Mouse (Mus musculus) limb, embryonic 14.5 days (tissue): ENCODE results near the gene Traf3ip2. TPM values are rescaled to one million over a fixed set of nuclear protein-coding genes. Genes with fewer than 3 reads are reported as not detected.
A peak's percentile ranks its signal among the peaks of the same experiment; 100 is the strongest.

ENCODE experiments used
- ATAC-seq: fragments of 200-750 bp; cut with Nextera tagmentation; 2 replicates; pipeline ENCODE4 v1.8.0; 2017; ENCODE audit warnings: low read depth, moderate number of reproducible peaks, moderate TSS enrichment; ENCODE audit not compliant: low FRiP score
- DNase-seq: peaks from one replicate; pipeline ENCODE4 v3.0.0-alpha.2; 2015; ENCODE audit warnings: low spot score
- H3K27ac ChIP-seq: fragments of 300-500 bp; sonication (generic); replicated peaks from 2 replicates; pipeline ENCODE4 v1.5.1; 2014; ENCODE audit warnings: low read depth, mild to moderate bottlenecking, low read length, moderate library complexity, mixed read lengths
- H3K27me3 ChIP-seq: fragments of 300-500 bp; sonication (generic); 2 replicates; pipeline ENCODE4 v1.6.1; 2014; ENCODE audit warnings: low read length, mixed read lengths; ENCODE audit not compliant: control insufficient read depth, insufficient read depth
- H3K36me3 ChIP-seq: fragments of 300-500 bp; sonication (generic); 2 replicates; pipeline ENCODE4 v1.6.1; 2014; ENCODE audit warnings: mild to moderate bottlenecking, low read length, moderate library complexity, mixed read lengths; ENCODE audit not compliant: control insufficient read depth, insufficient read depth
- H3K4me1 ChIP-seq: fragments of 300-500 bp; sonication (generic); 2 replicates; pipeline ENCODE4 v1.6.1; 2014; ENCODE audit warnings: antibody characterized with exemption, low read length, mixed read lengths; ENCODE audit not compliant: control insufficient read depth, insufficient read depth
- H3K4me2 ChIP-seq: fragments of 300-500 bp; sonication (generic); replicated peaks from 2 replicates; pipeline ENCODE4 v1.6.1; 2014; ENCODE audit warnings: low read depth, mild to moderate bottlenecking, low read length, moderate library complexity; ENCODE audit not compliant: severe bottlenecking
- H3K4me3 ChIP-seq: fragments of 300-500 bp; sonication (generic); replicated peaks from 2 replicates; pipeline ENCODE4 v1.5.1; 2014; ENCODE audit warnings: low read length
- H3K9ac ChIP-seq: fragments of 300-500 bp; sonication (generic); 2 replicates; pipeline ENCODE4 v1.6.1; 2014; ENCODE audit warnings: mild to moderate bottlenecking, low read depth, low read length, moderate library complexity; ENCODE audit not compliant: severe bottlenecking
- H3K9me3 ChIP-seq: fragments of 300-500 bp; sonication (generic); 2 replicates; pipeline ENCODE4 v1.6.1; 2016; ENCODE audit warnings: low read length; ENCODE audit not compliant: control insufficient read depth
- POLR2A ChIP-seq: fragments of 200-500 bp; IDR thresholded peaks from 2 replicates; pipeline ENCODE4 v1.8.0; 2012; ENCODE audit warnings: inconsistent platforms, mild to moderate bottlenecking, moderate library complexity, borderline replicate concordance; ENCODE audit not compliant: insufficient read depth, insufficient read length; ENCODE audit errors: extremely low read depth
- WGBS: fragments of 180-500 bp; shearing (Covaris S2); extraction: QIAGEN DNeasy Blood & Tissue Kit; methylation state at CpG from one replicate; pipeline ENCODE4 v1.1.7; 2014; 5-methylcytosine and 5-hydroxymethylcytosine counted together
- polyA plus RNA-seq, 2 experiments: library from polyadenylated mRNA; depleted of rRNA in 1 of 2; stranded (reverse) in 1 of 2; unstranded in 1 of 2; fragments of >200 nt; fragmentation: Nextera tagmentation in 1 of 2; extraction: Ambion mirVana in 1 of 2; gene quantifications; 2 replicates each; pipeline versions ENCODE4 v1.2.1 to v1.2.3; 2012 to 2014

Gene Traf3ip2
- polyA plus RNA-seq, 2 experiments: 9.0 to 13.3 TPM

GRCm38 (mm10) chr10:39612989-39613831 is 476 bp downstream of the Traf3ip2 start:
- Histone ChIP-seq H3K27ac (peak overlapping the region; percentile 87), H3K9ac (peak overlapping the region; percentile 48), H3K4me1 (peaks cover 33% of the 10 kb centered on the region), H3K36me3 (no peaks in the 10 kb centered on the region), H3K9me3 (no peaks in the 10 kb centered on the region), H3K4me2 (peak overlapping the region; percentile 51), H3K27me3 (no peaks in the 10 kb centered on the region), H3K4me3 (peak overlapping the region; percentile 34)
- DNase-seq (peak; percentile 78), ATAC-seq (peak; percentile 64)
- TF ChIP-seq POLR2A: no peak
- WGBS: 4% methylated on average over 25 of the region's 26 CpGs

- no peaks in the 10 kb centered on the region for H3K27me3 ChIP-seq
- 11% methylated on average over 2 of the region's 2 CpGs for WGBS
- no peak for TF ChIP-seq POLR2A
- peaks cover 33% of the 10 kb centered on the region for H3K4me1 ChIP-seq
- H3K4me3 ChIP-seq: peak overlapping the region; percentile 34; the same call in 1 of the 2 replicates
- no peaks in the 10 kb centered on the region for H3K36me3 ChIP-seq
- peak; percentile 7; the same call in 1 of the 2 replicates for ATAC-seq
- peak; percentile 49 for DNase-seq
- H3K27ac ChIP-seq: peak overlapping the region; percentile 87
- H3K9me3 ChIP-seq: no peaks in the 10 kb centered on the region
- peak overlapping the region; percentile 48 for H3K9ac ChIP-seq
- H3K4me2 ChIP-seq: peak overlapping the region; percentile 51
These were observed 1.2 kb downstream of the Traf3ip2 start for GRCm38 (mm10) chr10:39613973-39614372.

GRCm38 (mm10) chr10:39614676-39615075 is 1.9 kb downstream of the Traf3ip2 start:
- no peaks in the 10 kb centered on the region for H3K9me3 ChIP-seq
- DNase-seq: peak; percentile 73
- no peak overlapping the region for H3K9ac ChIP-seq
- ATAC-seq: peak; percentile 74
- WGBS: 8% methylated on average over 6 of the region's 6 CpGs
- H3K36me3 ChIP-seq: no peaks in the 10 kb centered on the region
- H3K27me3 ChIP-seq: no peaks in the 10 kb centered on the region
- peak overlapping the region; percentile 87 for H3K27ac ChIP-seq
- TF ChIP-seq POLR2A: no peak
- peaks cover 33% of the 10 kb centered on the region for H3K4me1 ChIP-seq
- peak overlapping the region; percentile 26 for H3K4me2 ChIP-seq
- H3K4me3 ChIP-seq: no peak overlapping the region

GRCm38 (mm10) chr10:39615531-39616229 is 2.9 kb downstream of the Traf3ip2 start:
- Histone ChIP-seq H3K4me3 (no peak overlapping the region), H3K9me3 (no peaks in the 10 kb centered on the region), H3K27me3 (no peaks in the 10 kb centered on the region), H3K4me1 (peaks cover 33% of the 10 kb centered on the region), H3K27ac (no peak overlapping the region; the same call in 1 of the 2 replicates), H3K36me3 (no peaks in the 10 kb centered on the region), H3K9ac (no peak overlapping the region), H3K4me2 (no peak overlapping the region)
- ATAC-seq (no peak), DNase-seq (no peak)
- TF ChIP-seq POLR2A: no peak
- 88% methylated on average over 12 of the region's 12 CpGs for WGBS

GRCm38 (mm10) chr10:39616230-39616590 is 3.5 kb downstream of the Traf3ip2 start:
- H3K4me1 ChIP-seq: peaks cover 33% of the 10 kb centered on the region
- no peaks in the 10 kb centered on the region for H3K27me3 ChIP-seq
- no peak for TF ChIP-seq POLR2A
- WGBS: 76% methylated on average over 9 of the region's 9 CpGs
- no peak overlapping the region for H3K4me2 ChIP-seq
- H3K36me3 ChIP-seq: no peaks in the 10 kb centered on the region
- H3K9me3 ChIP-seq: no peaks in the 10 kb centered on the region
- DNase-seq (no peak), ATAC-seq (no peak)
- no peak overlapping the region for H3K4me3 ChIP-seq
- no peak overlapping the region for H3K27ac ChIP-seq
- no peak overlapping the region for H3K9ac ChIP-seq
